11 mouse cellular contexts compared by ENCODE assay signal in genomic region chr2:146168017-146168803, GRCm38 (mm10). TPM values are rescaled to one million over a fixed set of nuclear protein-coding genes. Genes with fewer than 3 reads are reported as not detected.
DNase-seq lines count a peak whose midpoint lies in the region; ATAC-seq and TF ChIP-seq lines count a peak whose summit lies in the region.
"Had no signal": no experiment of that assay in that cellular context is flagged by ENCODE, and none has a peak within 500 bp of the region (broad histone marks: within the 10 kb centered on the region; RNA-seq: fewer than 3 reads in every experiment).

No protein-coding gene starts in this region.

- no peak for DNase-seq in kidney, adult 18-20 months
- DNase-seq in fibroblast of lung, adult 2 months (ENCODE audit: low read depth) = peak; percentile 12
- peak; percentile 80 for DNase-seq in hindbrain, postnatal 0 days (ENCODE audit: low spot score)
- peak; percentile 23 for DNase-seq in neural tube, embryonic 10.5 days (ENCODE audit: extremely low spot score, low spot score)
- DNase-seq in urinary bladder, postnatal 25 days (ENCODE audit: low spot score) = no peak
- DNase-seq in left cerebral cortex, postnatal 14 days (ENCODE audit: low spot score in 2 of 2) = no peak
- no peak for DNase-seq in frontal cortex, postnatal 36 days (ENCODE audit: low spot score in 2 of 2)
- DNase-seq: liver, embryonic 13.5 days had no signal

- no peaks in the 10 kb centered on the region for H3K9me3 ChIP-seq in kidney, embryonic 15.5 days (replicated peaks)
- H3K9me3 ChIP-seq in hindbrain, postnatal 0 days (ENCODE audit: low read length) = no peaks in the 10 kb centered on the region
- H3K9me3 ChIP-seq: embryonic facial prominence, embryonic 13.5 days; liver, embryonic 13.5 days had no signal

- intact Hi-C loops in left cerebral cortex, postnatal 14 days (cut with DNase I) = no loop called here

- no peaks in the 10 kb centered on the region for H3K27me3 ChIP-seq in kidney, embryonic 15.5 days
- H3K27me3 ChIP-seq in hindbrain, postnatal 0 days (ENCODE audit: insufficient read depth, low read length) = no peaks in the 10 kb centered on the region
- H3K27me3 ChIP-seq: embryonic facial prominence, embryonic 13.5 days; liver, embryonic 13.5 days had no signal

- H3K27ac ChIP-seq in kidney, embryonic 15.5 days = no peak overlapping the region
- no peak overlapping the region for H3K27ac ChIP-seq in hindbrain, postnatal 0 days
- H3K27ac ChIP-seq: embryonic facial prominence, embryonic 13.5 days; liver, embryonic 13.5 days had no signal

- 49% methylated on average over 14 of the region's 14 CpGs for WGBS in kidney, embryonic 15.5 days
- WGBS in hindbrain, postnatal 0 days = 29% methylated on average over 14 of the region's 14 CpGs

- peaks cover 9% of the 10 kb centered on the region; the same call in 1 of the 2 replicates for H3K4me1 ChIP-seq in kidney, embryonic 15.5 days
- no peaks in the 10 kb centered on the region for H3K4me1 ChIP-seq in hindbrain, postnatal 0 days (ENCODE audit: insufficient read depth, low read length)
- H3K4me1 ChIP-seq: embryonic facial prominence, embryonic 13.5 days; liver, embryonic 13.5 days had no signal

- no peaks in the 10 kb centered on the region for H3K36me3 ChIP-seq in kidney, embryonic 15.5 days
- H3K36me3 ChIP-seq in hindbrain, postnatal 0 days (ENCODE audit: insufficient read depth, low read length) = no peaks in the 10 kb centered on the region
- H3K36me3 ChIP-seq: embryonic facial prominence, embryonic 13.5 days; liver, embryonic 13.5 days had no signal

- no peak overlapping the region for H3K4me2 ChIP-seq in kidney, embryonic 15.5 days
- no peak overlapping the region for H3K4me2 ChIP-seq in hindbrain, postnatal 0 days (ENCODE audit: low read depth, low read length)
- H3K4me2 ChIP-seq: embryonic facial prominence, embryonic 13.5 days; liver, embryonic 13.5 days had no signal

- TF ChIP-seq CTCF in hindbrain, postnatal 0 days (IDR thresholded peaks at IDR 0.05; ENCODE audit: low read depth) = no peak

- H3K4me3 ChIP-seq in kidney, embryonic 15.5 days (replicated peaks) = no peak overlapping the region
- no peak overlapping the region for H3K4me3 ChIP-seq in hindbrain, postnatal 0 days (ENCODE audit: low read length)
- H3K4me3 ChIP-seq: embryonic facial prominence, embryonic 13.5 days; liver, embryonic 13.5 days had no signal

- peak; percentile 59 for ATAC-seq in kidney, embryonic 15.5 days (replicated peaks; ENCODE audit: low FRiP score)
- peak; percentile 90 for ATAC-seq in hindbrain, postnatal 0 days

- no peak overlapping the region for H3K9ac ChIP-seq in kidney, embryonic 15.5 days
- H3K9ac ChIP-seq in hindbrain, postnatal 0 days (replicated peaks; ENCODE audit: low read length) = no peak overlapping the region
- H3K9ac ChIP-seq: embryonic facial prominence, embryonic 13.5 days; liver, embryonic 13.5 days had no signal

RNA-seq across cellular contexts. Expression of gene Insm1, which starts 53.5 kb away (rescaled TPM):
- polyA plus RNA-seq in kidney, embryonic 15.5 days (2015; fragmentation: Nextera tagmentation; extraction: Ambion mirVana) = 0.05 and 0.16 TPM in 2 replicates
- 42.7 and 44.0 TPM in 2 replicates for total RNA-seq in hindbrain, postnatal 0 days (2014; rRNA removed)
- polyA plus RNA-seq in hindbrain, postnatal 0 days (2015; fragmentation: Nextera tagmentation; extraction: Ambion mirVana) = 4.2 and 4.4 TPM in 2 replicates
- 1 to 10 TPM; 4.0 to 4.2 TPM for total RNA-seq in left cerebral cortex, postnatal 14 days (2021)
- total RNA-seq: MEL had no signal
- polyA plus RNA-seq: liver, embryonic 13.5 days had no signal

Comparison
In these comparisons a context has a peak if more than half of its experiments do, and no peak if none do; other contexts are left out.
1. DNase-seq: peak in fibroblast of lung, adult 2 months (single experiment), hindbrain, postnatal 0 days (single experiment) and neural tube, embryonic 10.5 days (single experiment); none in kidney, adult 18-20 months (single experiment), urinary bladder, postnatal 25 days (single experiment), left cerebral cortex, postnatal 14 days (0 of 2) and frontal cortex, postnatal 36 days (0 of 2).